Mouse (Mus musculus) Muller cell, postnatal 12 days (primary cell): Measurements from ENCODE around the gene Rsad1.

Experiments used
- DNase-seq: peaks from one replicate; pipeline ENCODE4 v3.0.0-alpha.2; 2015; ENCODE audit errors: inconsistent ontology term

Rsad1 gene

DNA sequence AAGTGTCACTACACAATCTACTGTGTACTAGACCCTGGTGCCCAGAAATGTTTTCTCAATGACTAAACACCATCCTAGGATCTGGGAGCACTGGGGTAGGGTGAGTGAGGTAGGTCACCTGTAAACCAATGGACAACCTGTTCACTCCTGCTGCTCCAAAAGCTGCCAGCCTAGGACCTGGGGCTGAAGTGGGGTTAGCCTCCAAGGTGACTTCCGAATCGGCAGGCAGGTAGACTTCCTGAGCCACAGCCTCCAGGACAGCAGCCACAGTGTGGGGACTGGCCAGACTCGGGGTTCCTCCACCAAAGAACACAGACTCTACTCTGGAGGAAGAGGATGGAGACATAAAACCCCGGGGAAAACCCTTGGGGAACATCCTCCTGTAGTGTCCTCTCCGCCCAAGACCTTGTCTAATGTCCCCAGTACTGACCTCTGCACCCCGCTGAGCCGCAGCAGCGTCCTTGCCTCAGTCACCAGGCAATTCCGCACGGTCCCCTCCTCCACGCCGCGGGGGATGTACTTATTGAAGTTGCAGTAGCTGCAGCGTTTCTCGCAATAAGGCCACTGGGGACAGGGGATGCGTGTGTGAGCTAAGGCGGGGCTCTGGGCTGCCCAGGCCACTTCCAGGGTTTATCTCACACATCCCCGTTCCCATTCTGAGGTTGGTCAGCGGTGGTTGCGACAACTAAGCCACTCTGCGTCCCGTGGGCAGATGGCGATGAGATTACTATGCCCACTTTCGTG lies 842 bp downstream of the Rsad1 start:
- DNase-seq: no peak

DNA sequence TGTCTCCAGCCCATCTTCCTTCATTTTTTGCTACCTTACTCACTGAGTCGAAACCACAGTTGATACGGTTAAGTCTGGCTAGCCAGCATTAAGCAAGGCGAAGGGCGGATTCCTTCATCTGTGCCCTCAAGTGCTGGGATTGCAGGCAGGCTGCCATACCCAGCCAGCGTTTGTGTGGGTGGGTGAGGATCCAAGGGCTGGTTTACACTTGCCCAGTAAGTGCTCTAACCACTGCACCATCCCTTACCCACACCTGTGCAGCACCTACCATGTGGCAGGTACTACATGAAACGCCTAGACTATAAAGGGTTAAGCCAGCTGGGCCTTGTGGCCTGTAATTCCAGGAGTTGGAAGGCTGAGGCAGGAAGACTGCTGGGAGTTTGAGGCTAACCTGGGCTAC lies 1.8 kb downstream of the Rsad1 start:
- DNase-seq: no peak

DNA sequence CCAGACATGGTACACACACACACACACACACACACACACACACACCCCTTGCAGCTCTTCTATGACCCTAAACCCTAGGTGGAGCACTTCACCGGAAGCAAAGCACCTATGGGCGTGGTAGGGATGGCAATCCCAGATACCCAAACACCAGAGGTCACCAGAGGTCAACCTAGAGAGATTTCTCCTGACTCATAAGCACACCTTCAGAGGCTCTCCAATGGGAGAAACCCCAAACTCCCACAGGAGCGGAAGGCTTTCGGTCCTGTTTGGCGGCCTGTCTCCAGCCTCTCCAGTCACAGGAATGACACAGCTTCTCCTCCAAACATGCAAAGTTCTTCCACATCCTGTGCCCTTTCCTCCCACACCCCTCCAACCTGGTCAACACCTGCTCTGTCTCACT lies 2.7 kb downstream of the Rsad1 start:
- no peak for DNase-seq

DNA sequence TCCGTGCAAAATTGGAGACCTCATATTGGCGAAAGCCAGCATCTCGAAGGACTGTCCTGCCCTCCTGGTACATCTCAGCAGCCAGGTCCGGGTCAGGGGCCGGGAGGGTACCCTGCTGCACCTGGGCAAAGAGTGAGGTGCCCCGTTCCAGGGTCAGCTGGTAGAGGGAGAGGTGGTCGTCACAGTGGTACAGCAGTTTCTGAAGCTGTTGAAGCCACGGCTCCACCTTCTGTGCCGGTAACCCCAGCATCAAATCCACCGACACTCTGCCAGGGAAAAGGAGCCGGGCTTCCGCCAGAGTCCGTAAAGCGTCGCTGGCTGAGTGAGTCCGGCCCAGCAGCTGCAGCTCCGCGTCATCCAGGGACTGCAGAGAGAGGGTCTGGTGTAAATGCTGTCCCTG lies 4.6 kb downstream of the Rsad1 start:
- no peak for DNase-seq

DNA sequence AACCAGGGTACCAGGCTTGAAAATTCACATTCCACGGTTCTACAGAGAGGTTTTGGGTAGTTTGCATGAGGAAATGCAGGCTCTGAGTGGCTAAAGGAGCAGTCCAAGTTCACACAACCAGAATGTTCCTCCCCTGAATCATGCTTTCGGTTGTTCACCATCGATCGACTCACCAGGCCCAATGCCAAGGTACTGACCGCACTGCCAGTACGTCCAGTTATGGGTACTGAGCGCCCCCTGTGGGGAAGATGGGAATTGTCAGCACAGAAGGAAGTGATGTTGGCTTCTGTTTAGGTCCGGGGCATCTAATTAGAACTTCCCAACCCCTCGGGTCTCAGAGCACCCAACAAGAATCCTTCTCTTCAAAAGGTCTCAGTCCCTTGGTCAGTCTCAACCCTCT lies 5.1 kb downstream of the Rsad1 start:
- DNase-seq: peak; percentile 90

DNA sequence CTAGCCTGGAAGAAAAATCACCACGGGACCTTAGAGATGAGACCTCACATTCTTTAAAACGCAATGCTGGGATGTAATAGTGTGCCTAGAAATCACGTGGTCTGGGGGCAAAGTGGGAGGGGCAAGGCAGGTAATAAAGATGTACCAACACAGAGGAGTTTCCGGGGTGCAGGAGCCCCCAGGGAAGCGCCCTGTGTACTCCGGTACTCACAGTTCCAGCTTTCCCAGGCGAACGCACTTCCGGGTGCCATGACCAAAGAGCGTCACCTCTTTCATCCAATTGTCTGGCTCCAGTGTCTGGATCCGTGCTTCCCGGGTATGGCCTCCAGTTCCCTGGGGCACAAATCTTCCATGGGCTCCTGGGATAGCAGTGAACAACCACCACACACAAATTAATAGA lies 5.7 kb downstream of the Rsad1 start:
- no peak for DNase-seq

DNA sequence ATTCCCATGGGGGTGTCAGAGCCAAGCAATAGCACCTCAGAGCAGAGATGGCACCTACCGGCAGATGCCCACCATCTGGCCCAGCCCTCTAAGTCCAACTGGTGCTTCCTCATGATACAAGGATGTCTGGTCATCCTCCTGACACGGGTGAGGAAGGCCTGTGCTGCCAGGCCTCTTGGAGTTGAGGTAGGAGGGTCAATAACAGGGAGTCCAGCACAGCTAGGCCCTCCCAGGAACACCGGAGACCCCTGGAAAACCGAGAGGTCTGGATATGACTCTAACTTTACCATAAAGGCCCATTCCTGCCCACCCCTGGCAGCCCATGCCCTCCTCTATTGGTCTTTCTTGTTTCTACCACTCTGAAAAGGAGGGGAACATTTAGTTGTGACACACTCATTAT lies 6.7 kb downstream of the Rsad1 start:
- no peak for DNase-seq

DNA sequence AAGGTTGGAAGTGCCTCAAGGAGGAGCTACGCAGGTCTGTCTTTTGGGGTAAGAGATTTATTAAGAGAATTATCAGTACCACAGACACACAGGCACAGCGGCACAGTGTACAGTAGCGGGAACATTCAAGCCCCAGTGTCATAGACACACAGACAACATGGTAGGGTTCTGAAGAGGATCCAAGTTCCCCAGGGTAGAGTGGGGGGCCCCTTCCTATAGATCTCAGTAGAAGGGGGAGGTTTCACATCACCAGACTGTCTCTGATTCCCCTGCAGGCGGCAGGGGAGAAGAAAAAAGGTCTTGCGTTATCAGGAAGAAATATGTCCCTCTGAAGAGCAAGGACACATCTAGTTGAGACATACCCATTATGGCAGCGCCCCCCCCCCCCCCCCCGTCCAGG lies 9.3 kb downstream of the Rsad1 start:
- no peak for DNase-seq

DNA sequence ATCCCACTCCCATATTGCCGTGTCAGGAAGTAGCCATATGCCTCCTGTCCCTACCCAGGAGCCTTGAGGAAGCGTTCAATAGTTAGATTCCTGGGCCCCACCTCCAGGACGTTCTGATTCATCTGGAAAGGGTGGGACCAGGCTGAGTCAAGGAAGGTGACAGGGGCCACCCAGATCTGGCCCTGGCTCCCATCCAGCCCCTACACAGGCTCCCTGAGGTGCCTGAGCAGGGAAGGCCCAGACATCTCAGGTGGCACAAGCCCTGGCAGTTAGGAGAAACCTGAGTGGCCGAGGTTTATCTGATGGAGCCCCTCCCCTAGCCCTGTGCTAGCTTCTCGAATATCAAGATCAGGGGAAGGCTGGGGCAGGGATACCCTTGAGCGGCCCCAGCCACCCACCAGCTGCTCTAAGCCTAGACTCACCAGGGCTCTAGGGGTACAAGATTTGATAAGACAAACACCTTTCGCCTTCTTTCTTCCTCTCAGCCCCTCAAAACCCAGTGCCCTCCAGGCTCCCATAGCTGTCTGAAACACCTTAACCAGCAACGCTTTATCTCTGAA lies 10.2 kb downstream of the Rsad1 start:
- DNase-seq: no peak

DNA sequence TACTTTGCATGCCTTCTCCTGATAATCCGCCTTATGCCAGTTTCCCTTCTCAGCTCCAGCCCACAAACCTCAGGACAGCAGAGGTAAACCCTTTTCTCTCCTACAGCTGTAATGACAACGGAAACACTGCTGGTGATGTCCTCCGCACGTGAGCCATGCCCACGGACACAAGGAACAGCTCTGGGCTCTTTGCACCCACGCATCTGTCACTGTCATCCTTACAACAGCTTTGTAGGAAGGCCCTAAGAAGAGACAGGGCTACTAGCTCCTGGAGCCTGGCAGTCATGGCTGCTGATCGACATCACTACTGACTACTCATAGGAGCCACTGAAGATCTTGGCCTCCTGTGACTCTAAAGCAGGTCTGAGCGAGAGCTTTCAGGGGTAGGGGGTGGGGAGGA lies 15.9 kb downstream of the Rsad1 start:
- DNase-seq: no peak

DNA sequence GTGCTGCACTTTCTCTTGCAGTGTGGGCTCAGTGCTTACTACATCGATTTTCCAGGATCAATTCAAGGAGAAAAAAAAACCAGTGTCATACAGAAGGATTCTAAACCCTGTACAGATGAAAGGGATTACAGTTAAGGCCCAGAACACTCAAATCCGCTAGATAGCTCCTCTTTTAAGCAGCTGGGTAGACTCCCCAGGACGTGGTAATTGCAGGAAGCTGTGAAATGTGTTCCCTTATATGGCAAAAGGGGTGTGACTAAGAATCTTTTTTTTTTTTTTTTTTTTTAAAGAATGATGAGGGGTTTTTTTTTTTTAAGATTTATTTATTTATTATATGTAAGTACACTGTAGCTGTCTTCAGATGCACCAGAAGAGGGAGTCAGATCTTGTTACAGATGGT lies 20.2 kb downstream of the Rsad1 start:
- no peak for DNase-seq

DNA sequence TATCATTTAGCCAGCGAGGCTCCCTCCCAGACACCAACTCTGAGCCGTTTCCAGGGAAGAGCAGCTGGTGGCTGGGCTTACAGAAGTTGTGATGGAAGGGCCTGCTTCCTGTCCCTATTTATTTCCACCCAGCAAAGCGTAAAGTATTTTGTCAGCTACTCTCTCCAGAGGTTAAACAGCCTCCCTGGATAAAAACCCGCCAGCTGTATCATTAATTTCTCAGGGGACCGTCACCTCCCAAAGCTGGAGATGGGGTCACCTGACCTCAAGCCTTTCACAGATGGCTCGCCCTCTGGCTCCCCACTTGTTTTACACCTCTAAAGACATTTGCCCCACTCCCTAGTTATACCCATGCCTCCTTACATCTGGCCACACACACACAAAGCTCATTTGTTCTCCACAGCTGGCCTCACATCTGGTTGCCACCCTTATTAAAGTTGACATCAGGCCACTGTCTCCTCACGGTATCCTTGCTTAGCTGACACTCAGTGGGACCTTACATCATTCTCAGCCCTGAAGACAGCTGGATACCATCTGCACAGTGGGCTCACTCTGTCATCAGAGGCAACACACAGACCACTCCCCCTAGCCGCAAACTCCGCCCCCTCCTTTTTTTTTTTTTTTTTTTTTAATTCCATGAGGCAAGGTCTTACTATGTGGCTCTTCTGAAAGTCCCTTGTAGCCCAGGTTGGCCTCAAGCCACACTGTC lies 22.7 kb downstream of the Rsad1 start:
- DNase-seq: no peak

DNA sequence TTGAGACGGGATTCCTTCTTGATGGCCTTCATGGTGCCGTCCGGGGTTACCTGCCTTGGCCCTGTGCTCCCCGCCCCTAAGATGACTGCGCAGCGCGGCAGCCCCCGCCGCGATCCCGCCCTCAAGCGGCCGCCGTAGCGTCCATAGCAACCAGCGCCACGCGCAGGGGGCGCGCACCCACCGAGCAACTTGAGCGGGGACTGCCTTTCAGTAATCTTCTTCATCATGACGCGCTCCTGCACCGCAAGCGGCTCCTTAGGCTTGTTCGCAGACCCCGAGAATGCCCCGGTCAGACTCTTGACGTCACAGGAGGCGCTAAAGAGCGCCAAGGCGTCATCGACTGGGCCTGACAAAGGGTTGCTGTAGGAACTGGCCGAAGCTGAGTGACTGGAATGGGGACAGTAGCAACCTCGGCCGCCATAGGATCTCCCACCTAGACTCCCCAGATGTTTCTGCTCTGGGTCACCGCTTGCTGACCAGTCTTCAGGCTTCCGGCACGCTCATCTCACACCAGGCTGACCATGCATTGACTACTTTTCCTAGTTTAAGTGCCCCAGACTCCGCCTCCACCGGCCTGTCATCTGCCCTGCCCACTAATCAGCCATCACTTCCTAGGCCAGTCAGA lies 27.7 kb downstream of the Rsad1 start, which contains the start of gene Mycbpap:
Gene Mycbpap, minus strand, starts transcription at position 524 of the 625 bp plus-strand sequence.
- DNase-seq: peak; percentile 71

DNA sequence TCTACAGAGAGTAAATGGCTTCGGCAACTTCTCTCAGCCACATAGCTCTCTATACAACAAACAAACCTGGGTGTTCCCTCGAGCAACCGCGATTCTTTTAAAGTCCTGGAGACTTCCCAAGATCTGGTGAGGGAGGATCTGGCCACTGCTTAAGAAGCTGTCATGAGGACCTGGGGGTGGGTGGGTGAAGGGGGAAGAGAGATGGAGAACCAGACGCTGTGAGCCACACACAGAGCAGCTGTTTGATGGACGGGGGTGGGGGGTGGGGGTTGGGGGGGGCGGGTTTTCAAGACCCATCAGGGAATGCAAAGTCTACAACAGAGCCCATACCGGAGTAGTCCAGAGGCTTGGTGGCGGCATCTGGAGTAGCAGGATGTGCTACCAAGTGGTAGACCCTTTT lies 35.6 kb downstream of the Rsad1 start:
- no peak for DNase-seq

DNA sequence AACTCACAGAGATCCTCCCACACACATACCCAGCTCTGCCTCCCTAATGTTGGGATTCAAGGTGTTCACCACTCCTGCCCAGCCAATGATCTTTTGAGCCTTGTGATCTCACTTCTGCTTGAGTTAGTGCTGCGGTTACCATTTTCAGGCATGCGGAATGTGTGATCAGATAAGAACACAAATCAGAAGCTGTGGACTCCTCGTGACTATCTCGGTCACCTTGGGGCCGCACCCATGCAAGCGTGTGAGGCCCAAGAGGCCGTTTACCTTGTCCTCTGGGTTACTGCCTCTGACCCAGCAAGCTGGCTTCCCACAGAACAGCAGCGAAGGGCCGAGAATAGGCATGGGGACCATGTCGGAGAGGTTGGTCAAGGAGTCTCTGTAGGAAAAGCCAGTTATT lies 40.1 kb downstream of the Rsad1 start:
- no peak for DNase-seq

DNA sequence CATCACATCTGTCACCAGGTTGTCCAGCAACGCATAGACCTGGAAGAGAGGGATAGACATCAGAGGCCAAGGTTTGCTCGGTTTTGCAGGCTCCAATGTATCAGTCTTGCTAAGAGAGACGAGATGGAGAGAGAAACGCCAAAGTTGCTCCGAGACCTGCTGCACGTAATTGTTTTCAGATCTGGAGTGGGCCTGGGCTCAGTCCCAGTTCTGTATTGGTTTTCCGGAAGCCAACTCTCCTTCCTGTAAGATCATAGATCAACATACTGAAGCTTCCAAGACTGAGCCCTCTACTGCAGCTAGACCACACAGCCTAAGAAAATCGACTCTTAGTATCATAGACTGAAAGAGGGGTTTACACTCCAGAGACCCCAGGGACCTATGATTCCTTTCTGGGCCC lies 47.6 kb downstream of the Rsad1 start:
- DNase-seq: no peak

DNA sequence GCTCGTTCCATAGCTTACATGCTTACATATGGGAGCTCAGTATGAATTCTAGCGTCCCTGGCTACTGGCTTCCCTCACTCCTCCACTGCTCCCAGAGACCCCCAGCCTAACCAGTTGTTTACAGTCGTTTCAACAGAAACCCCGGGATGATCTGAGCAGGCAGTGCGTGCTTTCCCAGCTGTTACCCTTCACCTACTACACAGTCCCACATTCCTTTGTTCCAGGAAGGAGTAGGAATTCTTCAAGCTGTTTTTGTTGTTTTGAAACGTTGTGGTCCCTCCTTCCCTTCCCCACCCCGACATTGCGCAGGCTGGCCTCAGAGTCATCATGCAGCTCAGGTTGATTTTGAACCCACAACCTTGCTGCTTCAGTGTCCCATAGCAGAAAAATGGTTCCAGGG lies 48.7 kb downstream of the Rsad1 start:
- no peak for DNase-seq

DNA sequence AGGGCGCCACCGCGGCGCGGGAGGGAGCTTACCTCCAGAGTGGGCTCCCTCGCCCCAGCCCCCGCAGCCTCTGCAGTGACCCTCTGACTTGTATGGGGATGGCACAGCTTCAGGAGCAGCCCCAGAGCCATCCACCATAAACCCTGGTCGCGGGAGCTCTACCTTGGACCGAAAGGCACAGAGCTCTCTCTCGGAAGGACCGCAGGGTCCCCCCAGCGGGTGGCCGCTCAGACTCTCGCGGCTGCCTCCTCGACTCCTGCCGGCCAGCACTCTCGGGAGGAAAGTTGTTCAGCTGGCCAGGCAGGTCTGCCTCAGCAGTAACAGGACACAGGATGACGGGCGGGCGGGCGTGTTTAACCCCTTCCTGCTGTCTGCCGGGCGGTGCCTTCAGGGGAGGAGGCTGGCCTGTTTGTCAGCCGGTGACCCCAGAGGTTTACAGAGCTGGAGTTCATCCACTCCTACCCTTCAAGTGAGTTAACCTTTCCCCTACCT lies 49.3 kb downstream of the Rsad1 start, which contains the start of gene Epn3:
Gene Epn3, minus strand, starts transcription at position 314 of the 492 bp plus-strand sequence.
- DNase-seq: peak; percentile 38

DNA sequence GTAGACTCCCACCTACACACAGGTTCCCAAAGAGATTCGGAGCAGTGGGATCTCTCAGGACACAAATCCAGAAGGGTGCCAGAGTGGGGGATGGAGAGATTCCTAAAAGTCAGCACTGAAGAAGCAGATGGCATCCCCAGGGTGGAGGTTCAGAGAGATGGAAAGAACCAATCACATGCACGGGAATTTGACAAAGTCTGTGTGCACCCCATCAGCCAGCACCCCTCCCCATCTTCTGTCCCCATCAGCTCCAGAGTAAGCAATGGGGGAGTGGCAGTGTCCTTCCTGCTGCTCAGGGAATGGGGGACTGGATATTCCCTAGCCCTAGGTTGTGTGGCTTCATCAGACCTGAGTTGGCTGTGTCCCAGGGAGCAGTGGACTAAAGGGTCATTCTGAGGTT lies 50.0 kb downstream of the Rsad1 start:
- DNase-seq: no peak

DNA sequence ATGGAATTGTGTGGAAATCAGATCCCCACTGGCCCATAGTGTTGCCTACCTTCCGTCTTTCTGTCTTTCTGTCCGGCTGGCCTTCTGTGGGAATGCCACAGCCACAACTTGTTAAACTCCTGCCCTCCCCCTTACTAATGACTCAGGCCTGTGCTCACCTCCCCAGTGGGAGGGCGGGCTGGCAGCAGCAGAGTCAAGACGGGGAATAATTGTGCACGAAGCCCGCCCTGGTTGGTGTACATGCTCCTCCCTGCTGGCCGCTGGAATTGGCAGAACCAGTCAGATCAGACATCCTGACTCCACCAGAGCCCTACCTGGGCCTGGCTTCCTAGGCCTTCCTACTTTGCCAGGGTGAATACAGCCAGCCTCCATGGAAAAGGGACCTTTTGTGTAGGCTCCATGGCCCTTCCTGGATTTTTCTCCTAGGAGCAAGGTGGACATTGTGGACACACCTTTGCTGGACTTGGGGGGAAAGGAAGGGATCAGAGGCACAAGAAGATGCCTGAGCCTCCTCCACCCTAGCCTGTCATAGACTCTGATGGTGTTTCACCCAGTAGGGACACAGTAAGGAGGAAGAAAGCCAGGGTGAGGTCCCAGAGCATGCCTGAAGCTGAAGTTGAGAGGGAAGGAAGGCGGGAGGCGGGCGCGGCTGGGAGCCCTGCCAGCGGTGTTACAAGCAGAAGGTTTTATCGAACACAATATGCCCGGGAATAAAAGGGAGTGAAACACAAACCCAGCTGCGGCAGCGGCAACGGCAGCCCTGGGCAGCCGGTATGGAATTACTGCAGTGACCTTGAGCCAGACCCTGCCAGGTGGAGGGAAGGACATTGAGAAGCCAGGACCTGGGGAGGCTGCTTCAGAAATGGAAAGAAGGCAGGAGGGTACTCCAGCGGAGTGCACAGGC lies 50.7 kb downstream of the Rsad1 start:
- DNase-seq: peak; percentile 55

DNA sequence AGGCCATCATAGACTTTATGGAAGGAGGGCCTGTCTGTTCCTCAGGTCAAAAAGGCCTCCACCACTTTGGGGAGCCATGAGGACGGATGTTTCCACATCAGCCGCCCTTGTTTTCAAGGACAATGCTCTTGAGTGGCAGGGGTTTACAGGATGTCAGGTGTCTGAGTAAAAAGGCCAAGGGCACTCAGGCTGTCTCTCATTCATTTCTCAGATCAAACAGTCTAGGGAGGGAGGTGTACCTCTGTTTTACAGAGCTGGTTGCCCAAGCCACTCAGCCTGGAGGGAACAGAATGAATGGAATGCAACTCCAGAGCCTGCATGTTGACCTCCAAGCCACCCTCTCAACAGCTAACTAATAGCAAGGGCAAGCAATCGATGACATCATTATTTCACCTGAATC lies 53.6 kb downstream of the Rsad1 start:
- no peak for DNase-seq
